9 mouse cellular contexts compared by ENCODE assay signal in genomic region chr5:30930121-30930520, GRCm38 (mm10). TPM values are rescaled to one million over a fixed set of nuclear protein-coding genes. Genes with fewer than 3 reads are reported as not detected.
DNase-seq lines count a peak whose midpoint lies in the region; ATAC-seq and TF ChIP-seq lines count a peak whose summit lies in the region.
"Had no signal": no experiment of that assay in that cellular context is flagged by ENCODE, and none has a peak within 500 bp of the region (broad histone marks: within the 10 kb centered on the region; RNA-seq: fewer than 3 reads in every experiment).

No protein-coding gene starts in this region.

- ATAC-seq in midbrain, embryonic 13.5 days = no peak
- no peak for ATAC-seq in Patski
- peak; percentile 63 for ATAC-seq in common myeloid progenitor, adult 5-6 weeks (replicated peaks; ENCODE audit: low read depth, poor library complexity, severe bottlenecking)
- peak; percentile 73 for ATAC-seq in heart, postnatal 0 days (ENCODE audit: insufficient read depth, low read depth)

- no peak for TF ChIP-seq EP300 in heart, postnatal 0 days (IDR thresholded peaks at IDR 0.05; ENCODE audit: low read depth)

- no peaks in the 10 kb centered on the region for H3K9me3 ChIP-seq in midbrain, embryonic 10.5 days (replicated peaks)
- no peaks in the 10 kb centered on the region for H3K9me3 ChIP-seq in midbrain, embryonic 13.5 days
- no peaks in the 10 kb centered on the region for H3K9me3 ChIP-seq in heart, postnatal 0 days (replicated peaks; ENCODE audit: control insufficient read depth, low read length)
- H3K9me3 ChIP-seq: liver, embryonic 15.5 days had no signal

- no peaks in the 10 kb centered on the region for H3K36me3 ChIP-seq in midbrain, embryonic 10.5 days
- H3K36me3 ChIP-seq in midbrain, embryonic 13.5 days = no peaks in the 10 kb centered on the region
- H3K36me3 ChIP-seq in heart, postnatal 0 days (replicated peaks; ENCODE audit: control insufficient read depth, insufficient read depth, low read length) = no peaks in the 10 kb centered on the region
- H3K36me3 ChIP-seq: liver, embryonic 15.5 days had no signal

- H3K27ac ChIP-seq in midbrain, embryonic 10.5 days (replicated peaks) = no peak overlapping the region
- H3K27ac ChIP-seq in midbrain, embryonic 13.5 days = no peak overlapping the region
- H3K27ac ChIP-seq in heart, postnatal 0 days (ENCODE audit: low read depth) = no peak overlapping the region
- H3K27ac ChIP-seq: liver, embryonic 15.5 days had no signal

- peaks cover 3% of the 10 kb centered on the region; the same call in 1 of the 2 replicates for H3K27me3 ChIP-seq in midbrain, embryonic 10.5 days (ENCODE audit: low read depth, poor library complexity, severe bottlenecking)
- H3K27me3 ChIP-seq in midbrain, embryonic 13.5 days = no peaks in the 10 kb centered on the region; the same call in 1 of the 2 replicates
- H3K27me3 ChIP-seq in Patski = no peaks in the 10 kb centered on the region
- no peaks in the 10 kb centered on the region for H3K27me3 ChIP-seq in heart, postnatal 0 days (ENCODE audit: control insufficient read depth, insufficient read depth, low read length)
- H3K27me3 ChIP-seq: liver, embryonic 15.5 days had no signal

- no peak overlapping the region for H3K4me2 ChIP-seq in midbrain, embryonic 13.5 days (replicated peaks)
- H3K4me2 ChIP-seq in heart, postnatal 0 days (ENCODE audit: low read depth, low read length) = no peak overlapping the region
- H3K4me2 ChIP-seq: liver, embryonic 15.5 days had no signal

- POLR2A ChIA-PET in Patski (lab: Charles Lee) = no interaction called here

- in situ Hi-C loops in Patski (cut with MboI; ENCODE audit: low pct_unique_long_range_greater_than_20kb) = loop anchor here (5.0 kb wide), 1 partner anchor 72 kb away; no protein-coding TSS in a partner anchor

- TF ChIP-seq CTCF in Patski (IDR thresholded peaks at IDR 0.05) = peak; percentile 95
- TF ChIP-seq CTCF in heart, postnatal 0 days (IDR thresholded peaks at IDR 0.05; ENCODE audit: low read depth) = peak; percentile 78

- WGBS in midbrain, embryonic 10.5 days = 47% methylated on average over 4 of the region's 4 CpGs
- 47% methylated on average over 4 of the region's 4 CpGs for WGBS in midbrain, embryonic 13.5 days
- 31% methylated on average over 4 of the region's 4 CpGs for WGBS in heart, postnatal 0 days

- CTCF ChIA-PET in Patski (lab: Charles Lee) = interaction anchor here (0.7 to 3.2 kb wide), 23 partner anchors 9 to 129 kb away, joined by 3 to 26 read pairs (median 5); partner anchors contain the start of genes Khk and Preb

- H3K4me3 ChIP-seq in midbrain, embryonic 10.5 days = no peak overlapping the region
- no peak overlapping the region for H3K4me3 ChIP-seq in midbrain, embryonic 13.5 days (replicated peaks)
- no peak overlapping the region for H3K4me3 ChIP-seq in heart, postnatal 0 days (ENCODE audit: low read depth, low read length)
- H3K4me3 ChIP-seq: liver, embryonic 15.5 days had no signal

- 0 out of 2 replicates have a peak, but pooled peaks cover 6% of the 10 kb centered on the region for H3K4me1 ChIP-seq in midbrain, embryonic 10.5 days
- no peaks in the 10 kb centered on the region for H3K4me1 ChIP-seq in midbrain, embryonic 13.5 days (replicated peaks)
- H3K4me1 ChIP-seq in heart, postnatal 0 days (ENCODE audit: control insufficient read depth, insufficient read depth) = no peaks in the 10 kb centered on the region; the same call in 1 of the 2 replicates
- H3K4me1 ChIP-seq: liver, embryonic 15.5 days had no signal

- peak; percentile 48 for DNase-seq in midbrain, embryonic 10.5 days (ENCODE audit: low spot score)
- DNase-seq in Patski (ENCODE audit: low read depth, low spot score) = no peak
- peak; percentile 67 for DNase-seq in heart, postnatal 0 days (ENCODE audit: low spot score)
- DNase-seq in layer of hippocampus, adult 9-10 months (ENCODE audit: low spot score) = peak; percentile 79
- DNase-seq in lung, postnatal 25 days (ENCODE audit: low spot score) = peak; percentile 81
- peak; percentile 49 for DNase-seq in telencephalon, adult 2 months (ENCODE audit: low read depth, low spot score)

- no peak overlapping the region for H3K9ac ChIP-seq in midbrain, embryonic 13.5 days (replicated peaks)
- H3K9ac ChIP-seq in heart, postnatal 0 days (replicated peaks; ENCODE audit: low read depth, low read length) = no peak overlapping the region; the same call in 1 of the 2 replicates
- H3K9ac ChIP-seq: liver, embryonic 15.5 days had no signal

RNA-seq across cellular contexts. Expression of gene Khk, which starts 8.9 kb away (rescaled TPM):
- polyA plus RNA-seq in midbrain, embryonic 10.5 days (2016; fragmentation: Nextera tagmentation; extraction: Ambion mirVana) = 7.5 and 9.7 TPM in 2 replicates
- 5.6 and 6.8 TPM in 2 replicates for polyA plus RNA-seq in midbrain, embryonic 13.5 days (2015; fragmentation: Nextera tagmentation; extraction: Ambion mirVana)
- polyA plus RNA-seq in Patski (2021) = 45.3 TPM
- 85.4 and 99.2 TPM in 2 replicates for total RNA-seq in common myeloid progenitor, adult 5-6 weeks (2017)
- 11.8 and 15.0 TPM in 2 replicates for total RNA-seq in heart, postnatal 0 days (2014; rRNA removed; ENCODE audit: low replicate concordance)
- polyA plus RNA-seq in heart, postnatal 0 days (2015; fragmentation: Nextera tagmentation; extraction: Ambion mirVana) = 16.2 and 18.5 TPM in 2 replicates

RNA-seq across cellular contexts. Expression of gene Cgref1, which starts 15.3 kb away (rescaled TPM):
- 4.9 and 5.8 TPM in 2 replicates for polyA plus RNA-seq in midbrain, embryonic 10.5 days (2016; fragmentation: Nextera tagmentation; extraction: Ambion mirVana)
- polyA plus RNA-seq in midbrain, embryonic 13.5 days (2015; fragmentation: Nextera tagmentation; extraction: Ambion mirVana) = 23.0 TPM in 2 replicates
- 0.23 TPM for polyA plus RNA-seq in Patski (2021)
- total RNA-seq in common myeloid progenitor, adult 5-6 weeks (2017) = not detected in 2 replicates
- total RNA-seq in heart, postnatal 0 days (2014; rRNA removed; ENCODE audit: low replicate concordance) = 0.77 and 3.0 TPM in 2 replicates
- 1.1 and 1.2 TPM in 2 replicates for polyA plus RNA-seq in heart, postnatal 0 days (2015; fragmentation: Nextera tagmentation; extraction: Ambion mirVana)

RNA-seq across cellular contexts. Expression of gene Emilin1, which starts 16.9 kb away (rescaled TPM):
- 61.8 and 67.4 TPM in 2 replicates for polyA plus RNA-seq in midbrain, embryonic 10.5 days (2016; fragmentation: Nextera tagmentation; extraction: Ambion mirVana)
- 14.1 and 16.6 TPM in 2 replicates for polyA plus RNA-seq in midbrain, embryonic 13.5 days (2015; fragmentation: Nextera tagmentation; extraction: Ambion mirVana)
- polyA plus RNA-seq in Patski (2021) = 0.30 TPM
- 58.2 and 87.3 TPM in 2 replicates for total RNA-seq in common myeloid progenitor, adult 5-6 weeks (2017)
- total RNA-seq in heart, postnatal 0 days (2014; rRNA removed; ENCODE audit: low replicate concordance) = 63.5 and 64.5 TPM in 2 replicates
- 68.3 and 70.4 TPM in 2 replicates for polyA plus RNA-seq in heart, postnatal 0 days (2015; fragmentation: Nextera tagmentation; extraction: Ambion mirVana)

RNA-seq across cellular contexts. Expression of gene Ost4, which starts 22.5 kb away (rescaled TPM):
- polyA plus RNA-seq in midbrain, embryonic 10.5 days (2016; fragmentation: Nextera tagmentation; extraction: Ambion mirVana) = 380 and 415 TPM in 2 replicates
- 270 and 306 TPM in 2 replicates for polyA plus RNA-seq in midbrain, embryonic 13.5 days (2015; fragmentation: Nextera tagmentation; extraction: Ambion mirVana)
- polyA plus RNA-seq in Patski (2021) = 262 TPM
- 227 and 230 TPM in 2 replicates for total RNA-seq in common myeloid progenitor, adult 5-6 weeks (2017)
- total RNA-seq in heart, postnatal 0 days (2014; rRNA removed; ENCODE audit: low replicate concordance) = 201 and 280 TPM in 2 replicates
- 334 and 356 TPM in 2 replicates for polyA plus RNA-seq in heart, postnatal 0 days (2015; fragmentation: Nextera tagmentation; extraction: Ambion mirVana)

RNA-seq across cellular contexts. Expression of gene Preb, which starts 30.0 kb away (rescaled TPM):
- polyA plus RNA-seq in midbrain, embryonic 10.5 days (2016; fragmentation: Nextera tagmentation; extraction: Ambion mirVana) = 138 and 149 TPM in 2 replicates
- polyA plus RNA-seq in midbrain, embryonic 13.5 days (2015; fragmentation: Nextera tagmentation; extraction: Ambion mirVana) = 108 and 129 TPM in 2 replicates
- 226 TPM for polyA plus RNA-seq in Patski (2021)
- total RNA-seq in common myeloid progenitor, adult 5-6 weeks (2017) = 23.0 and 48.0 TPM in 2 replicates
- 20.8 and 40.0 TPM in 2 replicates for total RNA-seq in heart, postnatal 0 days (2014; rRNA removed; ENCODE audit: low replicate concordance)
- 54.3 and 64.3 TPM in 2 replicates for polyA plus RNA-seq in heart, postnatal 0 days (2015; fragmentation: Nextera tagmentation; extraction: Ambion mirVana)

Comparison
In these comparisons a context has a peak if more than half of its experiments do, and no peak if none do; other contexts are left out.
1. ATAC-seq: peak in common myeloid progenitor, adult 5-6 weeks (single experiment) and heart, postnatal 0 days (single experiment); none in midbrain, embryonic 13.5 days (single experiment) and Patski (single experiment).
2. RNA of gene Emilin1, which starts 16.9 kb away (polyA plus RNA-seq): 68.3 to 70.4 TPM in heart, postnatal 0 days, 61.8 to 67.4 TPM in midbrain, embryonic 10.5 days and 14.1 to 16.6 TPM in midbrain, embryonic 13.5 days; 0.30 TPM in Patski (single experiment); every median in the first group is over 10 times any median in the second.